Mouse (Mus musculus) heart, embryonic 16.5 days (tissue): ENCODE measurements around the gene Snai1. TPM values are rescaled to one million over a fixed set of nuclear protein-coding genes. Genes with fewer than 3 reads are reported as not detected.

Experiments
- ATAC-seq: fragments of 200-750 bp; cut with Nextera tagmentation; replicated peaks from 2 replicates; pipeline ENCODE4 v1.8.0; 2017; ENCODE audit warnings: moderate number of reproducible peaks; ENCODE audit not compliant: insufficient read depth, low FRiP score; ENCODE audit errors: extremely low read depth
- H3K27ac ChIP-seq: fragments of 300-500 bp; sonication (generic); 2 replicates; pipeline ENCODE4 v1.5.1; 2014; ENCODE audit warnings: mild to moderate bottlenecking, low read length, control low read depth, moderate library complexity
- H3K27me3 ChIP-seq: fragments of 300-500 bp; sonication (generic); 2 replicates; pipeline ENCODE4 v1.6.1; 2014; ENCODE audit warnings: low read length, mixed read lengths; ENCODE audit not compliant: control insufficient read depth, insufficient read depth
- H3K36me3 ChIP-seq: fragments of 300-500 bp; sonication (generic); 2 replicates; pipeline ENCODE4 v1.6.1; 2014; ENCODE audit not compliant: control insufficient read depth, insufficient read depth
- H3K4me1 ChIP-seq: fragments of 300-500 bp; sonication (generic); 2 replicates; pipeline ENCODE4 v1.6.1; 2014; ENCODE audit warnings: low read length, mixed read lengths; ENCODE audit not compliant: control insufficient read depth, insufficient read depth
- H3K4me2 ChIP-seq: fragments of 300-500 bp; sonication (generic); 2 replicates; pipeline ENCODE4 v1.6.1; 2014; ENCODE audit warnings: low read depth, mild to moderate bottlenecking, control low read depth, low read length
- H3K4me3 ChIP-seq: fragments of 300-500 bp; sonication (generic); 2 replicates; pipeline ENCODE4 v1.5.1; 2014; ENCODE audit warnings: mild to moderate bottlenecking, control low read depth, low read length
- H3K9ac ChIP-seq: fragments of 300-500 bp; sonication (generic); 2 replicates; pipeline ENCODE4 v1.6.1; 2014; ENCODE audit warnings: low read length, control low read depth
- H3K9me3 ChIP-seq: fragments of 300-500 bp; sonication (generic); replicated peaks from 2 replicates; pipeline ENCODE4 v1.6.1; 2016; ENCODE audit warnings: low read length; ENCODE audit not compliant: control insufficient read depth
- WGBS: fragments of 180-500 bp; shearing (Covaris S2); extraction: QIAGEN DNeasy Blood & Tissue Kit; methylation state at CpG from one replicate; pipeline ENCODE4 v1.1.7; 2014; 5-methylcytosine and 5-hydroxymethylcytosine counted together
- polyA plus RNA-seq: library from polyadenylated mRNA; unstranded; fragments of >200 nt; fragmentation: Nextera tagmentation; extraction: Ambion mirVana; gene quantifications from 2 replicates; pipeline ENCODE4 v1.2.1, GENCODE M21; 2015

Snai1 gene
- polyA plus RNA-seq, 1 experiment from 2014 or later: 12.5 TPM

DNA sequence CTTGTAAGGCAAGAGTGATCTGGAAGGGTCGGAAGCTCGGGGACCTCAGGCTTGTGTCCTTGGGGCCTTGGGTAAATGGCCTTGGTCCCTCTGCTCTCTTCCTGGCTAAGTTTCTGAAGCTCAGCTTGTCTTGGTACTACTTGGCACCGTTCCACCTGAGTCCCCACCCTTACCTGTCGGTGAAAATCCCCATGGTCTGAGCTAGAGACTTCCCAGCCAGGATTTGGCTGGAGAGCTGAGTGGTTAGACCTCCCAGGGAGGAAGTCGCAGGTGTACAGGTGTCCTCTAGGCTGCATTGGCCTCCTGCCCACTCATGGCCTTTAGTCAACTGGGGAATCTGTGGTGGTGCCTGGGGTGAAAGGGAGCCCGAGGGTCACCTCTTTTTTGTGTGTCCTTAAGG, 32.8 kb downstream of the Snai1 start:
- H3K4me2 ChIP-seq: no peak overlapping the region
- WGBS: 82% methylated on average over 6 of the region's 6 CpGs
- H3K9ac ChIP-seq: no peak overlapping the region
- no peaks in the 10 kb centered on the region for H3K36me3 ChIP-seq
- no peaks in the 10 kb centered on the region for H3K9me3 ChIP-seq
- H3K4me3 ChIP-seq: no peak overlapping the region
- H3K27ac ChIP-seq: peak overlapping the region; percentile 82
- H3K27me3 ChIP-seq: no peaks in the 10 kb centered on the region
- peaks cover 11% of the 10 kb centered on the region for H3K4me1 ChIP-seq
- ATAC-seq: no peak

- H3K27me3 ChIP-seq: no peaks in the 10 kb centered on the region
- no peak overlapping the region for H3K9ac ChIP-seq
- peaks cover 11% of the 10 kb centered on the region for H3K4me1 ChIP-seq
- no peak overlapping the region for H3K27ac ChIP-seq
- no peak overlapping the region for H3K4me3 ChIP-seq
- ATAC-seq: no peak
- H3K4me2 ChIP-seq: no peak overlapping the region
- 75% methylated on average over 18 of the region's 18 CpGs for WGBS
- no peaks in the 10 kb centered on the region for H3K36me3 ChIP-seq
- no peaks in the 10 kb centered on the region for H3K9me3 ChIP-seq
Observed at GRCm38 (mm10) chr2:167571442-167572220, 33.6 kb downstream of the Snai1 start.

DNA sequence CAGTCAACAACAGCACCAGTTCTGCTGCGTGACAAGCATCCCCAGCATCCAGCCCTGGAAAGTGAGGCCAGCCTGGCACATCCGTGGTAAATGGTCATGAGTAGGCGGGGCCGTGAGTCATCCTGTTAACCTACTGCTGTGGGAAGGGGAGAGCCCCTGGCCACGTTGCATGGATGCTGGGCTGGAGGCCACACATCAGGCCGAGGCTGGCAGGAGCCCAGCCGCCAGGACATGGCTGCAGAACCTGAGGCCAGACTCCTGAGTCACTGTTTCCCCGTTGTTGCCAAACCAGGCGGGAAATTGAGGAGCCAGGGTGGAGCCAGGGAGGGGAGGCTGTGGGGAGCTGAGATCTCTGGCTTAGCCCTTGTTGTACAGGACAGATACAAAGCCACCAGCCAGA, 36.8 kb downstream of the Snai1 start:
- H3K4me1 ChIP-seq: peaks cover 12% of the 10 kb centered on the region
- ATAC-seq: no peak
- H3K36me3 ChIP-seq: no peaks in the 10 kb centered on the region
- H3K27me3 ChIP-seq: no peaks in the 10 kb centered on the region
- H3K9me3 ChIP-seq: no peaks in the 10 kb centered on the region
- no peak overlapping the region for H3K4me2 ChIP-seq
- 57% methylated on average over 9 of the region's 9 CpGs for WGBS
- H3K9ac ChIP-seq: no peak overlapping the region
- H3K4me3 ChIP-seq: no peak overlapping the region
- no peak overlapping the region for H3K27ac ChIP-seq

DNA sequence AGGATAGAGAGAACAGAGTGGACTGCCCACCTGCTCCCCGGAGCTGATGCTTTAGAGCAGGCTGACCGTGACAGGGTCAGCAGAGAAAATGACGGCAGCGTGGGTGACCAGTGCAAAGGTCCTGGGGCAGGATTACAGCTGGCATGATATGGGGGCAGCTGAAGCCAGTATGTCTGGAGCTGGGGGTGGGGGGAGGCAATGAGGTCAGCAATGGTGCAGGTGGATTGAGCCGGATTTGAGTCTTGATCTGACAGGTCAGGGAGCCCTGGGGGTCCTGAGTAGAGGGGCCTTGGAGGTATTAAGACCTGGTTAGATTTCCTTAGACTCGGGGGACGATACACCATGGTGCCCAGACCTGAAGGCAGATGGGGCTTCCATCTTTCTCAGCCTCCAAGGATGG, 37.6 kb downstream of the Snai1 start:
- Histone ChIP-seq H3K27me3 (no peaks in the 10 kb centered on the region), H3K9me3 (no peaks in the 10 kb centered on the region), H3K27ac (no peak overlapping the region), H3K9ac (no peak overlapping the region), H3K4me2 (no peak overlapping the region), H3K4me1 (peaks cover 5% of the 10 kb centered on the region; the same call in 1 of the 2 replicates), H3K4me3 (no peak overlapping the region), H3K36me3 (no peaks in the 10 kb centered on the region)
- ATAC-seq: no peak
- 89% methylated on average over 7 of the region's 7 CpGs for WGBS

DNA sequence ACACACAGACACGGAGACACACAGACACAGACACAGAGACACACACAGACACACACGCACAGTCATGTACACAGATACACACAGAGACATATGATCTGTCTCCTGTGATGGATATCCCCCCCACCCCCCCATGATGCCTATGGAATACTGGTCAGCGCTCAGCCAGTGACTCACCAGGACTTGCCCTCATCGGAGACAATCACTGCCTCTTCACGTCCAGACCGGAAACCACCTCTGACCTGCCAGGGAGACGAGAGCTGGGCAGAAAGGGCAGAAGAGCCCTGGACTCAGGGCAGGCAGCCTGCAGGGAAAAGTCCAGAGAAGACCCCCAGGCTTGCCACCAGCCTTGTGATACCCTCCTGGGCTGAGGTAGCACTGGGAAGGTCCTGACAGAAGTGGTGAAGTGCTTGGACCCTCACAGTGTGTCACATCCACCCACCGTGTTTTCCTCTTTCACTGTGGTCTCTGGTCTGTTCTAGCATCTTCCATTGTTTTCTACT, 38.2 kb downstream of the Snai1 start:
- Histone ChIP-seq H3K36me3 (no peaks in the 10 kb centered on the region), H3K4me3 (no peak overlapping the region), H3K4me1 (peaks cover 3% of the 10 kb centered on the region; the same call in 1 of the 2 replicates), H3K4me2 (no peak overlapping the region), H3K27ac (no peak overlapping the region), H3K9ac (no peak overlapping the region), H3K9me3 (no peaks in the 10 kb centered on the region), H3K27me3 (no peaks in the 10 kb centered on the region)
- ATAC-seq: no peak
- WGBS: 76% methylated on average over 8 of the region's 8 CpGs

DNA sequence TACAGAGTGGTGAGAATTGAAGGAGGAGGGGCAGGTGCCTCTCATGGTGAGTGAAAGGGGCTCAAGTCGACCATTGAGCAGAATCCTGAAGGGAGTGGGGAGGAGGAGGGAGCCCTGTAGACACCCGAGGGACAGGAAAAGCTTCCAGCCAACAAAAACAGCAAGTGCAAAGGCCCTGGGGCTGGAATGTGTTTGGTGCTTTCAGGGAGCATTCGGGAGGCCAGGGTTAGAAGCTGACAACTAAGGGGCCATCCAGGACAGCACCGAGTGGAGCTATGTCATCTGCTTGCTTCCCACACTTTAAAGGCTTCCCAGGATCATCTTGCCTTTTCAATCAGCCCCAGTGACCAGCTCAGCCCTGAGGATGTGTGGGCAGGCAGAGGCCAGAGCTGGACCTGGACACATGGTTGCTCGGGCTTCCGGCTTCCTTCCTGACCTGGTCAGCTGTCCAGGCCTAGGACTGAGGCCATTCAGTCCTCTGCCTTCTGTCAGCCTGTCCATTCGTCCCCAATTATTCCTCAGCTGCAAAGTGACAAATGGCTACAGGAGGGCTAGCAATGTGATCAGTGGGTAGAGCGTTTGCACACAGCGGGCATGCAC, 39.3 kb downstream of the Snai1 start:
- H3K4me1 ChIP-seq: peaks cover 7% of the 10 kb centered on the region; the same call in 1 of the 2 replicates
- no peak overlapping the region for H3K9ac ChIP-seq
- H3K27ac ChIP-seq: no peak overlapping the region
- no peaks in the 10 kb centered on the region for H3K27me3 ChIP-seq
- no peak overlapping the region for H3K4me2 ChIP-seq
- no peak overlapping the region for H3K4me3 ChIP-seq
- ATAC-seq: no peak
- no peaks in the 10 kb centered on the region for H3K36me3 ChIP-seq
- WGBS: 59% methylated on average over 9 of the region's 9 CpGs
- no peaks in the 10 kb centered on the region for H3K9me3 ChIP-seq

DNA sequence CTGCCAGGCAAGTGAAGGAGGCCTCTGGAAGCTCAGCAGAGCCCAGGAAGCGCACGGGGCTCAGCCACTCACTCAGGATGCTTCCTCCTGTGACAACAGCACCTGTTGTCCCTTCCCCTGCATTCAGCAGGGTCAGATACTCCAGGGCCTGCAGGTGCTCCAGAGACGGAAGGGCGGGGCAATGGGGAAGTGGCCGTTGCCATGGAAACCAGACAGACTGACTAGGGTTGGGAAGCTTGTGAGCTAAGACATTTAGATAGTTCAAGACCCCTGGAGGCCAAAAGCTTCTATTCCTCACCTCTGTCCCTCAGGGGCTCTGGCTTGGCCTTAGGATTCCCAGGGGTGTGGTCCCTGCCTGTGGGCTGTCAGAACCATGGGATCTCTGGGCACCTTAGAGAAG, 40.5 kb downstream of the Snai1 start:
- Histone ChIP-seq H3K4me1 (peaks cover 15% of the 10 kb centered on the region), H3K27me3 (no peaks in the 10 kb centered on the region), H3K36me3 (no peaks in the 10 kb centered on the region), H3K9ac (no peak overlapping the region), H3K4me2 (no peak overlapping the region), H3K4me3 (no peak overlapping the region), H3K27ac (no peak overlapping the region), H3K9me3 (no peaks in the 10 kb centered on the region)
- WGBS: 56% methylated on average over 5 of the region's 5 CpGs
- ATAC-seq: no peak; the same call in 1 of the 2 replicates

- no peaks in the 10 kb centered on the region for H3K36me3 ChIP-seq
- H3K27me3 ChIP-seq: no peaks in the 10 kb centered on the region
- H3K4me2 ChIP-seq: no peak overlapping the region
- H3K9me3 ChIP-seq: no peaks in the 10 kb centered on the region
- peak overlapping the region; percentile 64 for H3K9ac ChIP-seq
- H3K27ac ChIP-seq: peak overlapping the region; percentile 65
- peaks cover 28% of the 10 kb centered on the region for H3K4me1 ChIP-seq
- H3K4me3 ChIP-seq: no peak overlapping the region
- 0 out of 2 replicates have a peak, but pooled peaks have one; percentile 45 for ATAC-seq
- 29% methylated on average over 10 of the region's 10 CpGs for WGBS
Observed at GRCm38 (mm10) chr2:167583161-167583952, 45.4 kb downstream of the Snai1 start.
